Mouse (Mus musculus) gastrocnemius, postnatal 14 days (tissue): ENCODE data around the gene Ccm2l. TPM values are rescaled to one million over a fixed set of nuclear protein-coding genes. Genes with fewer than 3 reads are reported as not detected.

Experiments used
- total RNA-seq, 2 experiments: library from RNA; stranded (reverse); gene quantifications; 2 replicates each; pipeline ENCODE4 v1.2.3; 2021

Gene Ccm2l
- total RNA-seq, 2 experiments from 2014 or later, result 5.9 to 9.1 TPM

Other genes with a start within 250 kb of the Ccm2l start
- gene Bcl2l1, start 234.2 kb upstream of the Ccm2l start, total RNA-seq, result 10 to 100 TPM; 14.4 to 28.6 TPM
- gene Tpx2, start 218.0 kb upstream of the Ccm2l start, total RNA-seq, result 1 to 10 TPM; 4.1 to 4.7 TPM
- 100 to 1,000 TPM; 150 to 230 TPM for gene Mylk2, start 154.6 kb upstream of the Ccm2l start, total RNA-seq
- gene Foxs1, start 132.7 kb upstream of the Ccm2l start, total RNA-seq, result 1 to 10 TPM; 4.2 to 5.6 TPM
- 1 to 10 TPM in 1 of 2 experiments, under 1 TPM in 1; 0.62 to 3.3 TPM for gene Dusp15, start 114.3 kb upstream of the Ccm2l start, total RNA-seq
- not detected for gene Ttll9, start 103.5 kb upstream of the Ccm2l start, total RNA-seq
- 10 to 100 TPM; 56.8 to 65.5 TPM for gene Pdrg1, start 50.5 kb upstream of the Ccm2l start, total RNA-seq
- under 1 TPM in 1 of 2 experiments, not detected in 1; 0.37 TPM for gene Xkr7, start 34.1 kb upstream of the Ccm2l start, total RNA-seq
- under 1 TPM; 0.60 to 0.76 TPM for gene Hck, start 42.5 kb downstream of the Ccm2l start, total RNA-seq
- gene Tm9sf4, start 95.3 kb downstream of the Ccm2l start, total RNA-seq, result 10 to 100 TPM; 38.2 to 41.7 TPM
- 1 to 10 TPM; 1.7 to 1.8 TPM for gene Tspyl3, start 159.5 kb downstream of the Ccm2l start, total RNA-seq
- gene Plagl2, start 175.5 kb downstream of the Ccm2l start, total RNA-seq, result 1 to 10 TPM; 3.5 to 5.8 TPM
- 10 to 100 TPM; 13.9 to 16.2 TPM for gene Pofut1, start 175.6 kb downstream of the Ccm2l start, total RNA-seq
- 1 to 10 TPM; 4.4 to 4.9 TPM for gene Kif3b, start 225.5 kb downstream of the Ccm2l start, total RNA-seq